Mouse (Mus musculus): ENCODE measurements at regions not wholly inside any gene's neighbourhood (a gene's known extent, or its start where the extent isn't known, plus 50 kb on each side); places are given as distances from the start of the nearest gene placed in this dataset.

GRCm38 (mm10) chr8:92732229-92732628 is 58.1 kb downstream of the Irx6 start:
- no peaks in the 10 kb centered on the region for H3K27me3 ChIP-seq (ENCODE audit: control insufficient read depth, insufficient read depth, insufficient read length)
- no peak overlapping the region for H3K4me2 ChIP-seq (ENCODE audit: low read depth)
- TF ChIP-seq CEBPB (IDR thresholded peaks at IDR 0.05; ENCODE audit: insufficient read depth, poor library complexity, severe bottlenecking) (no peak), SRF (IDR thresholded peaks at IDR 0.05; ENCODE audit: control insufficient read depth, insufficient read length, low read depth) (no peak), E2F4 (IDR thresholded peaks at IDR 0.05; ENCODE audit: insufficient read depth) (no peak), USF1 (IDR thresholded peaks at IDR 0.05; ENCODE audit: low read depth) (no peak), MAX (IDR thresholded peaks at IDR 0.05; ENCODE audit: low read depth) (no peak), TCF12 (IDR thresholded peaks at IDR 0.05; ENCODE audit: insufficient read depth, poor library complexity, severe bottlenecking) (no peak), TCF3 (IDR thresholded peaks at IDR 0.05; ENCODE audit: insufficient read length, low read depth) (no peak), MYOG (IDR thresholded peaks at IDR 0.05; ENCODE audit: control insufficient read depth in 1 of 3, insufficient read depth in 1 of 3, insufficient read length in 2 of 3, low read depth in 2 of 3) (no peak), REST (IDR thresholded peaks at IDR 0.05; ENCODE audit: insufficient read depth, insufficient read length) (no peak), POLR2A (IDR thresholded peaks at IDR 0.05; ENCODE audit: insufficient read length, low read depth) (no peak), MYOD1 (IDR thresholded peaks at IDR 0.05; ENCODE audit: control insufficient read depth in 1 of 3, insufficient read length in 2 of 3, low read depth in 2 of 3) (no peak), POLR2AphosphoS2 (IDR thresholded peaks at IDR 0.05; ENCODE audit: insufficient read length, low read depth) (no peak)
- H3K79me2 ChIP-seq (ENCODE audit: control insufficient read depth, insufficient read depth): no peaks in the 10 kb centered on the region
- H3K4me3 ChIP-seq: no peak overlapping the region
- no peak overlapping the region for H3ac ChIP-seq (ENCODE audit: control insufficient read depth, insufficient read length)
- no peaks in the 10 kb centered on the region for H3K36me3 ChIP-seq (ENCODE audit: control insufficient read depth, insufficient read depth)

DNA sequence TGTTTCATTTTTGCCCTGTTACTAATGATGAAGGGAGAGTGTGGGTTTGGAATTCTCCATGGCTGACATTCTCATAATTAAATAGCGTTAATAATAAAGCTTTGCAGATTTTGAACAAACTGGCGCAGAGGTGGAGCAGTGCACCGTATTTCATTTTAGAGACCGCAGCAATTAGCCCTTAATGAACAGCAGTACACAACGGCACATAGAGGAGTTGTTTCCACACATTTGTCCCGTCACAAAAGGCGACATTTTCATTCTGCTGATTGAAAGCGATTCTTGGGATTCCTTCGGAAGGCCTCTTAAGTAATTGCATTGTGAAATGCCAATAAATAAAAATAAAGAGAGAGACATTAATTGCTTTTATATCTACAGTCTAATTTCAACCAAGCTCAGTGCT is 61.6 kb downstream of the Irx6 start:
- H3K79me2 ChIP-seq (ENCODE audit: control insufficient read depth, insufficient read depth): no peaks in the 10 kb centered on the region
- no peak overlapping the region for H3K4me3 ChIP-seq
- TF ChIP-seq TCF12 (IDR thresholded peaks at IDR 0.05; ENCODE audit: insufficient read depth, poor library complexity, severe bottlenecking): no peak
- no peak for TF ChIP-seq TCF3 (IDR thresholded peaks at IDR 0.05; ENCODE audit: insufficient read length, low read depth)
- no peak for TF ChIP-seq MYOD1 (IDR thresholded peaks at IDR 0.05; ENCODE audit: control insufficient read depth in 1 of 3, insufficient read length in 2 of 3, low read depth in 2 of 3)
- no peak for TF ChIP-seq MYOG (IDR thresholded peaks at IDR 0.05; ENCODE audit: control insufficient read depth in 1 of 3, insufficient read depth in 1 of 3, insufficient read length in 2 of 3, low read depth in 2 of 3)
- TF ChIP-seq CEBPB (IDR thresholded peaks at IDR 0.05; ENCODE audit: insufficient read depth, poor library complexity, severe bottlenecking): no peak
- TF ChIP-seq POLR2A (IDR thresholded peaks at IDR 0.05; ENCODE audit: insufficient read length, low read depth): no peak
- no peak for TF ChIP-seq MAX (IDR thresholded peaks at IDR 0.05; ENCODE audit: low read depth)
- no peak for TF ChIP-seq POLR2AphosphoS2 (IDR thresholded peaks at IDR 0.05; ENCODE audit: insufficient read length, low read depth)
- H3K27me3 ChIP-seq (ENCODE audit: control insufficient read depth, insufficient read depth, insufficient read length): no peaks in the 10 kb centered on the region
- H3K4me2 ChIP-seq (ENCODE audit: low read depth): no peak overlapping the region
- no peak overlapping the region for H3ac ChIP-seq (ENCODE audit: control insufficient read depth, insufficient read length)
- H3K36me3 ChIP-seq (ENCODE audit: control insufficient read depth, insufficient read depth): no peaks in the 10 kb centered on the region

- no peak for TF ChIP-seq E2F4 (IDR thresholded peaks at IDR 0.05; ENCODE audit: insufficient read depth)
- TF ChIP-seq CEBPB (IDR thresholded peaks at IDR 0.05; ENCODE audit: insufficient read depth, poor library complexity, severe bottlenecking): no peak
- no peak for TF ChIP-seq MAX (IDR thresholded peaks at IDR 0.05; ENCODE audit: low read depth)
- no peak for TF ChIP-seq POLR2A (IDR thresholded peaks at IDR 0.05; ENCODE audit: insufficient read length, low read depth)
- TF ChIP-seq TCF3 (IDR thresholded peaks at IDR 0.05; ENCODE audit: insufficient read length, low read depth): no peak
- TF ChIP-seq MYOD1 (IDR thresholded peaks at IDR 0.05; ENCODE audit: control insufficient read depth in 1 of 3, insufficient read length in 2 of 3, low read depth in 2 of 3): no peak
- no peak for TF ChIP-seq MYOG (IDR thresholded peaks at IDR 0.05; ENCODE audit: control insufficient read depth in 1 of 3, insufficient read depth in 1 of 3, insufficient read length in 2 of 3, low read depth in 2 of 3)
- TF ChIP-seq REST (IDR thresholded peaks at IDR 0.05; ENCODE audit: insufficient read depth, insufficient read length): no peak
- no peak for TF ChIP-seq POLR2AphosphoS2 (IDR thresholded peaks at IDR 0.05; ENCODE audit: insufficient read length, low read depth)
- no peak for TF ChIP-seq TCF12 (IDR thresholded peaks at IDR 0.05; ENCODE audit: insufficient read depth, poor library complexity, severe bottlenecking)
- TF ChIP-seq SRF (IDR thresholded peaks at IDR 0.05; ENCODE audit: control insufficient read depth, insufficient read length, low read depth): no peak
- TF ChIP-seq USF1 (IDR thresholded peaks at IDR 0.05; ENCODE audit: low read depth): no peak
- no peaks in the 10 kb centered on the region for H3K79me2 ChIP-seq (ENCODE audit: control insufficient read depth, insufficient read depth)
- no peaks in the 10 kb centered on the region for H3K27me3 ChIP-seq (ENCODE audit: control insufficient read depth, insufficient read depth, insufficient read length)
- H3ac ChIP-seq (ENCODE audit: control insufficient read depth, insufficient read length): no peak overlapping the region
- H3K36me3 ChIP-seq (ENCODE audit: control insufficient read depth, insufficient read depth): no peaks in the 10 kb centered on the region
- H3K4me2 ChIP-seq (ENCODE audit: low read depth): no peak overlapping the region
- no peak overlapping the region for H3K4me3 ChIP-seq
Measured at GRCm38 (mm10) chr8:92738080-92738479, 64.0 kb downstream of the Irx6 start.

GRCm38 (mm10) chr8:92740286-92740808 is 66.3 kb downstream of the Irx6 start:
- no peak overlapping the region for H3ac ChIP-seq (ENCODE audit: control insufficient read depth, insufficient read length)
- no peaks in the 10 kb centered on the region for H3K27me3 ChIP-seq (ENCODE audit: control insufficient read depth, insufficient read depth, insufficient read length)
- no peaks in the 10 kb centered on the region for H3K36me3 ChIP-seq (ENCODE audit: control insufficient read depth, insufficient read depth)
- no peak overlapping the region for H3K4me3 ChIP-seq
- H3K4me2 ChIP-seq (ENCODE audit: low read depth): no peak overlapping the region
- no peak for TF ChIP-seq TCF12 (IDR thresholded peaks at IDR 0.05; ENCODE audit: insufficient read depth, poor library complexity, severe bottlenecking)
- TF ChIP-seq USF1 (IDR thresholded peaks at IDR 0.05; ENCODE audit: low read depth): no peak
- no peak for TF ChIP-seq POLR2AphosphoS2 (IDR thresholded peaks at IDR 0.05; ENCODE audit: insufficient read length, low read depth)
- TF ChIP-seq CEBPB (IDR thresholded peaks at IDR 0.05; ENCODE audit: insufficient read depth, poor library complexity, severe bottlenecking): no peak
- no peak for TF ChIP-seq E2F4 (IDR thresholded peaks at IDR 0.05; ENCODE audit: insufficient read depth)
- no peaks in the 10 kb centered on the region for H3K79me2 ChIP-seq (ENCODE audit: control insufficient read depth, insufficient read depth)

- TF ChIP-seq TCF12 (IDR thresholded peaks at IDR 0.05; ENCODE audit: insufficient read depth, poor library complexity, severe bottlenecking): no peak
- no peak for TF ChIP-seq CEBPB (IDR thresholded peaks at IDR 0.05; ENCODE audit: insufficient read depth, poor library complexity, severe bottlenecking)
- TF ChIP-seq SRF (IDR thresholded peaks at IDR 0.05; ENCODE audit: control insufficient read depth, insufficient read length, low read depth): no peak
- no peak for TF ChIP-seq MAX (IDR thresholded peaks at IDR 0.05; ENCODE audit: low read depth)
- TF ChIP-seq MYOD1 (IDR thresholded peaks at IDR 0.05; ENCODE audit: control insufficient read depth in 1 of 3, insufficient read length in 2 of 3, low read depth in 2 of 3): no peak
- no peak for TF ChIP-seq POLR2AphosphoS2 (IDR thresholded peaks at IDR 0.05; ENCODE audit: insufficient read length, low read depth)
- no peak for TF ChIP-seq E2F4 (IDR thresholded peaks at IDR 0.05; ENCODE audit: insufficient read depth)
- TF ChIP-seq TCF3 (IDR thresholded peaks at IDR 0.05; ENCODE audit: insufficient read length, low read depth): no peak
- no peak for TF ChIP-seq POLR2A (IDR thresholded peaks at IDR 0.05; ENCODE audit: insufficient read length, low read depth)
- no peak for TF ChIP-seq MYOG (IDR thresholded peaks at IDR 0.05; ENCODE audit: control insufficient read depth in 1 of 3, insufficient read depth in 1 of 3, insufficient read length in 2 of 3, low read depth in 2 of 3)
- TF ChIP-seq USF1 (IDR thresholded peaks at IDR 0.05; ENCODE audit: low read depth): no peak
- TF ChIP-seq REST (IDR thresholded peaks at IDR 0.05; ENCODE audit: insufficient read depth, insufficient read length): no peak
- no peak overlapping the region for H3K4me2 ChIP-seq (ENCODE audit: low read depth)
- no peaks in the 10 kb centered on the region for H3K27me3 ChIP-seq (ENCODE audit: control insufficient read depth, insufficient read depth, insufficient read length)
- H3ac ChIP-seq (ENCODE audit: control insufficient read depth, insufficient read length): no peak overlapping the region
- no peak overlapping the region for H3K4me3 ChIP-seq
- no peaks in the 10 kb centered on the region for H3K79me2 ChIP-seq (ENCODE audit: control insufficient read depth, insufficient read depth)
- H3K36me3 ChIP-seq (ENCODE audit: control insufficient read depth, insufficient read depth): no peaks in the 10 kb centered on the region
Measured at GRCm38 (mm10) chr8:92741836-92742235, 67.7 kb downstream of the Irx6 start.

All from myocyte (in vitro differentiated cells).